Mouse (Mus musculus): Measurements from ENCODE around the gene Nudt22.

Nudt22 gene

DNA sequence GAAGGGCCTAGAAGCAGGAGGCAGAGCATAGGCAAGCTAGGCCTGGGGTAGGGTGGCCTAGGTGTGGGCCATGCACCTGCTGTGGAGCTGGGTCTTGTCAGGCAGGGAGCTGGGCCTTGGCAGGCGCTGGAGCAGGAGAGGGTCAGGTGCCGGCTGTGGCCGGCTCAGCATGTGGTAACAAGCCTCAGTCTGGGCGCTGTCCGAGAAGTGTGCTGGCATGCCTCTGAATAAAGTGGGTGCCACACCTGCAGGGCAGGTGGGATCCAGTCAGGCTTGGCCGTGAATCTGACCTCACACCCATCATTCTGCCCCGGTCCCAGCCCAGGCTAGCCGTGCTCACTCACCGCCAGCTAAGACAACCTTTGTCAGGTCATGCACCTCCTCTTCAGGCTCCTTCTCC is 18.1 kb upstream of the Nudt22 start:
- CTCF ChIA-PET, result interaction anchor here in 2 of 4 experiments (0.6 to 1.9 kb wide), 5 partner anchors 8 to 78 kb away, joined by 4 to 8 read pairs (median 6); no protein-coding TSS in a partner anchor
- POLR2A ChIA-PET, result interaction anchor here in 3 of 4 experiments (0.6 to 3.6 kb wide), 26 partner anchors 8 to 745 kb away, joined by 3 to 16 read pairs (median 4); partner anchors contain the start of genes Nudt22 (in 3 of the 3), Trpt1 (in 3 of the 3), Fkbp2 (in 2 of the 3) and Stip1 (in 2 of the 3)

- ChIA-PET CTCF (interaction anchor here in 1 of 4 experiments (1.9 to 3.4 kb wide), 2 partner anchors 10 to 33 kb away, joined by 6 to 10 read pairs; no protein-coding TSS in a partner anchor), POLR2A (interaction anchor here in 3 of 4 experiments (0.6 to 3.6 kb wide), 14 partner anchors 9 to 223 kb away, joined by 3 to 16 read pairs (median 5); partner anchors contain the start of genes Nudt22 (in 2 of the 3), Trpt1 (in 2 of the 3), Bad (in 1 of the 3) and Fkbp2 (in 1 of the 3))
Observed at GRCm38 (mm10) chr19:7012426-7012825, 16.5 kb upstream of the Nudt22 start.

- POLR2A ChIA-PET, result interaction anchor here in 2 of 4 experiments (0.6 to 1.1 kb wide), 4 partner anchors 9 to 74 kb away, joined by 3 to 4 read pairs (median 3); partner anchors contain the start of genes Nudt22 (in 1 of the 2) and Trpt1 (in 1 of the 2)
- CTCF ChIA-PET, result no interaction called here
Observed at GRCm38 (mm10) chr19:7006892-7007593, 11.1 kb upstream of the Nudt22 start.

- ChIA-PET POLR2A (interaction anchor here (0.6 to 7.7 kb wide), 22 partner anchors 10 to 387 kb away, joined by 3 to 99 read pairs (median 4); partner anchors contain the start of genes Fkbp2 (in 2 of the 4), Plcb3 (in 2 of the 4), Bad (in 1 of the 4) and Esrra (in 1 of the 4)), CTCF (interaction anchor here in 3 of 4 experiments (0.5 to 1.3 kb wide), 6 partner anchors 20 to 1146 kb away, joined by 3 to 11 read pairs (median 3); no protein-coding TSS in a partner anchor)
Observed at GRCm38 (mm10) chr19:6999360-7000063, 3.6 kb upstream of the Nudt22 start.

- ChIA-PET CTCF (no interaction called here), POLR2A (interaction anchor here in 2 of 4 experiments (0.7 to 7.7 kb wide), 15 partner anchors 10 to 136 kb away, joined by 3 to 99 read pairs (median 4); partner anchors contain the start of genes Fkbp2 (in 2 of the 2), Plcb3 (in 2 of the 2), Stip1 (in 2 of the 2) and Bad (in 1 of the 2))
Observed at GRCm38 (mm10) chr19:6997721-6998290, 1.9 kb upstream of the Nudt22 start.

- ChIA-PET POLR2A (interaction anchor here (0.5 to 7.7 kb wide), 70 partner anchors 8 to 1723 kb away, joined by 3 to 99 read pairs (median 4); partner anchors contain the start of genes Fkbp2 (in 3 of the 4), Plcb3 (in 3 of the 4), Vegfb (in 3 of the 4) and Stip1 (in 2 of the 4)), CTCF (interaction anchor here (0.5 to 2.4 kb wide), 25 partner anchors 8 to 609 kb away, joined by 3 to 46 read pairs (median 4); partner anchors contain the start of genes Bad (in 1 of the 4), Fkbp2 (in 1 of the 4), Gpr137 (in 1 of the 4) and Plcb3 (in 1 of the 4))
Observed at GRCm38 (mm10) chr19:6995255-6995991, 494 bp downstream of the Nudt22 start.

DNA sequence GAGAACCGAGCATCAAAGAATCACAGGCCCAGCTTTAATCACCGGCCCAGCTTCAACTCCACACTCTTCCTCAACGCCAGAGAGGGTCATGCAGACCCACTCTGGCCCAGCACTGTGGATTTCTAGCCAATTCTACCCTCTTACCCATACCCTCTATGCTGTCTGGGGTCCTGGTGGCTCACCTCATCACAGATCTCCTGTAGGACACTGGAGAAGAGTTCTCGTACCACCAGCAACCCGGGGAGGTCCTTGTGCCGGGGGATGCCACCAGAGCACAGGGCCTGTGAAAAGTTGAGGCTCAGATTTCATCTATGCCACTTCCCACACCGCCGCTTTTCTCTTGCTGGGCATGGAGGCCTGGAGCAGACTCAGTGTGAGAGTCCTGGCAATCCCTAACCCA is 1.4 kb downstream of the Nudt22 start:
- CTCF ChIA-PET, result interaction anchor here in 1 of 4 experiments (2.4 kb wide), 1 partner anchor 15 kb away, joined by 46 read pairs; the partner anchor contains the start of gene Fkbp2
- POLR2A ChIA-PET, result interaction anchor here in 2 of 4 experiments (0.5 to 7.7 kb wide), 10 partner anchors 9 to 146 kb away, joined by 3 to 99 read pairs (median 8); partner anchors contain the start of genes Fkbp2 (in 2 of the 2), Plcb3 (in 1 of the 2) and Ppp1r14b (in 1 of the 2)

DNA sequence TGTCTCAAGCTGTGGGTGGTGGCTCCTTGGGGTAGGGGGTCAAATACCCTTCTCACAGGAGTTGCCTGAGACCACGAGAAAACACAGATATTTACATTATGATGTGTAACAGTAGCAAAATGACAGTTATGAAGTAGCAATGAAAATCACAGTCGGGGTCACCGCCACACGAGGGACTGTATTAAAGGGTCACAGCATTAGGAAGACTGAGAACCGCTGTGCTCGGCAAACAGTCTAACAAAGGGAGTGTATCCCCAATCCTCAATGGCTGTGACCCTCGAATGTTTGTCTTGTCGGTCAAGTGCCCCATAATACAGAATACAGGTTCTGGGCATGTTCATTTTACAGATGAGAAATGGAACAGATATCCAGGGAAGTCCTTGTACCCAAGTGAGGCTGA is 1.9 kb downstream of the Nudt22 start:
- CTCF ChIA-PET, result interaction anchor here in 1 of 4 experiments (2.2 kb wide), 1 partner anchor 24 kb away, joined by 6 read pairs; no protein-coding TSS in a partner anchor
- POLR2A ChIA-PET, result interaction anchor here in 2 of 4 experiments (1.4 to 7.7 kb wide), 5 partner anchors 9 to 15 kb away, joined by 4 to 99 read pairs (median 14); partner anchors contain the start of genes Fkbp2 (in 2 of the 2) and Plcb3 (in 1 of the 2)

DNA sequence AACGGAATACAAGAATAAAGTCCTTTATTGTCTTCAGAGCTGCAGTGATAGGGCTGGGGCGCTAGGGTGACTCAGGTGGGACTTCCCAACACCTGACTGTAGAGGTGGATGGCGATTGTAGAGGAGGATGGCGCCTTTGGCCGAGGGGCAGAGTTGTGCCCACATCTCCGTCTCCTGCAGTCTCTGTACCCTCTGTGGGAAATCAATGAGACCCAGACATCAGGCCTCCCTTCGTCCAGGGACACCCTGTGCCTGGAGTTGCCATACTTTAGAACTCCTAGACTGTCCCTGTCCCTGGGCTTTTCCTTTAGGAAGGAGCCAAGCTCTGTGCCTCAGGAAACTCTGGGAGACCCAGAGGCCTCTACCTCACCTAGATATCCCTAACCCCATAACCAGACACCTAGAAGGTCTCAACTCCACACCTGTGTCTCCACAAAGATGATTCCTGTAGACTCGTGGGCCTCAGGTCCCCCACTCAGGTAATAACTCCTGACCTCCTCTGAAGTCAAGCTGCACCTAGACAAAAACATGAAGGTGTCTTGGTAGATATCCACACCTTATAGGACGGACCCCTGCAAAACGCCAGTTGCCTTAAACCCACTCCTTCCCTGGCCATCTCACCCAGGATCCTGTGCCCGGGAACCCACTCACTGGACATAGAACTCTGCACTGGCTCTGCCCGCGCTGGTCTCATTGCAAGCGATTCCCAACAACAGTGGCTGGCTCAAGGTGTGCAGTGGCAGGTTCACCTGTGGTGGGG is 2.7 kb downstream of the Nudt22 start:
- POLR2A ChIA-PET, result interaction anchor here in 3 of 4 experiments (0.9 to 2.9 kb wide), 22 partner anchors 9 to 1730 kb away, joined by 3 to 35 read pairs (median 4); partner anchors contain the start of genes Fkbp2 (in 2 of the 3), Plcb3 (in 2 of the 3), Stip1 (in 2 of the 3) and Bad (in 1 of the 3)

DNA sequence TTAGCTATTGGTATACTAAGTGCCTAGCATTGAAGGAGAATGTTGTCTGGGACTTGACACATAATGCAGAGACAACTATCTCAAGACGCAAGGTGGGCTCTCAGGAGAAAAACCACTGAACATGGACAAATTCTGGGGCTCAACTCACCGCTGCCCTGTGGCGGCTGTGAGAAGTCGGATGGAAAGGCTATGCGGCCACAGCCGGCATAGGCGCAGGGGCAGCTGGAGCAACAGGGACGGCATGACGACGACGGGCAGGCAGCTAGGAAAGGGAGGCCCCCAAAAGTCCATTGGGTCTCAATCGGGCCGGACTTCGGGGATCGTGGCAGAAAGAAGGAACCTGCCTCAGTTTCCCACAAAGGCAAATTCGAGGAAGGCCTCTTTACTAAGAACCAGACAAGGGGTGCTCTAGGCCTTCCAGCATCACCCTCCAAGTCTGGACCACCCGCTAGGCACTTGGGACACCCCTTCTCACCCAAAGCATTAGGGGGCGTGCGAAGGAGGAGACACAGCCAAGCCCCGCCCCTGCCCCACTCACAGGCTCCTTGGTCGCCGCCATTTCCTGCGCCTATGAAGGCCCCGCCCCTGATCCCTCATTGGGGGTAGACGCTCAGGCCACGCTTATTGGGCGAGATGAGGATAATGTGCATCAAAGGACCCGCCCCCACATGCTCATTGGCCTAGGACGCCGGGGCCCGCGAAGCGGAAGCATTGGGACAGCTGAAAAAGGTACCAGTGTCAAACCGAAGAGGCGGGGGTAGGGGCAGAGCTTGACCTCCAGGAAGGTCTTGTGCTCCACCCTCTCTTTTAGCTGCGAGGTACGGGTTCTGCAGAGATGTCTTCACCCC is 3.7 kb downstream of the Nudt22 start, which contains the start of gene Dnajc4:
Gene Dnajc4, minus strand, starts transcription at position 562 of the 848 bp plus-strand sequence.
- POLR2A ChIA-PET, result interaction anchor here (0.5 to 2.3 kb wide), 32 partner anchors 8 to 1731 kb away, joined by 3 to 35 read pairs (median 4); partner anchors contain the start of genes Fkbp2 (in 2 of the 4), Plcb3 (in 2 of the 4), Stip1 (in 2 of the 4) and Bad (in 1 of the 4)
- CTCF ChIA-PET, result interaction anchor here (0.5 to 2.2 kb wide), 7 partner anchors 13 to 564 kb away, joined by 3 to 37 read pairs (median 3); partner anchors contain the start of gene Fkbp2 (in 1 of the 4)

More for the DNA sequence above, 2.7 kb downstream of the Nudt22 start:
- CTCF ChIA-PET, result interaction anchor here (0.6 to 2.2 kb wide), 7 partner anchors 14 to 23 kb away, joined by 3 to 37 read pairs (median 6); partner anchors contain the start of gene Fkbp2 (in 1 of the 4)

DNA sequence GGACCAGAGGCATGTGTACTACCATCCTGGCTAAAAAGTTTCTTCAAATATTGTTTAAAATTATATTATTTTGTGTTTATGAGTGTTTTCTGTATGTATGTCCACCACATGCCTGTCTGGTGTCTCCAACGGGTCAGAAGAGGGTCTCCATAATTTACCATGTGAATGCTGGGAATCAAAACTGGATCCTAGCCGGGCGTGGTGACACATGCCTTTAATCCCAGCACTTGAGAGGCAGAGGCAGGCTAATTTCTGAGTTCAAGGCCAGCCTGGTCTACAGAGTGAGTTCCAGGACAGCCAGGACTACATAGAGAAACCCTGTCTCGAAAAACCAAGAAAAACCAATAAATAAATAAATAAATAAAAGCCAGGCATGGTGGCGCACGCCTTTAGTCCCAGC is 4.8 kb downstream of the Nudt22 start:
- POLR2A ChIA-PET, result interaction anchor here in 2 of 4 experiments (0.9 to 2.1 kb wide), 8 partner anchors 8 to 49 kb away, joined by 3 to 35 read pairs (median 6); partner anchors contain the start of genes Plcb3 (in 2 of the 2), Stip1 (in 2 of the 2) and Fkbp2 (in 1 of the 2)

DNA sequence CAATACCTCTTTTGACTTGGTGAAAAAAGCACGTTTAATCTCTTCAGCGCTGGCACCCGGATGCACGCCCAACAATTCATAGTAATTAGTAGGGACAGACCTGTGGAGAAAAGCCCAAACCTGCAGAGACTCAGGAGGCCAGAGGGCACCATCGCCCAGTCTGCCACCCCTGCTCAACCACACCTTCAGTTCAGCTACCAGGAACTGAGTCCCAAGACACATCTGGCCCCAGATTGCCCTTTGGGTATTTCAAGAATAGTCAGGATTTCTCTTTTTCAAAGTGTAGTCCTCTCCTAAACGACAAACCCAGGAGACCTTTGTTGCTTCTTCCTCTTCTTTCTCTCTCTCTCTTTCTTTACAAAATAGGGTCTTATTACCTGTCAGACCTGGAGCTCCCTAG is 5.2 kb downstream of the Nudt22 start:
- ChIA-PET CTCF (interaction anchor here in 1 of 4 experiments (0.6 kb wide), 1 partner anchor 135 kb away, joined by 8 read pairs; no protein-coding TSS in a partner anchor), POLR2A (interaction anchor here in 2 of 4 experiments (1.3 to 1.5 kb wide), 3 partner anchors 15 to 20 kb away, joined by 3 to 5 read pairs (median 4); partner anchors contain the start of gene Plcb3 (in 1 of the 2))

More for the DNA sequence above, 4.8 kb downstream of the Nudt22 start:
- CTCF ChIA-PET, result interaction anchor here in 2 of 4 experiments (0.6 to 2.1 kb wide), 3 partner anchors 12 to 136 kb away, joined by 7 to 37 read pairs (median 8); partner anchors contain the start of gene Fkbp2 (in 1 of the 2)

DNA sequence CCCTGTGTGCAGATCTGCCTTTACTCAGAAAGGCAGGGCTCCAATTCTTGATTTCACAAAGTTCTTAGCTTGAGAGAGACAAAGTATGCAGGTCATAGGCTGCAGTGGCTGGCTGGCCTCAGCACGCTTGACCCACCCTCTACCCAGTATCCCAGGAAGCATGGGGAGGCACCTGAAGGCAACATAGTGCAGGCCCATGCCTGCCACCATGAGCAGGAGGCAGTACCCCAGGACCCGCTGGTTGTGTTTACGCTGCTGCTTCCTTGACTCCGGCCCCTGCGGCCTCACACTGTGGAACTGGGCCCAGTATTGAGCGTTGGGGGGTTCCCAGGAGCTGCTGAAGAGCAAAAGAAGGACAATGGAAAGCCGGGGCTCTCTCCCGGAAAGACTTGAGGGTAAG is 6.7 kb downstream of the Nudt22 start:
- POLR2A ChIA-PET, result interaction anchor here in 3 of 4 experiments (0.6 to 1.3 kb wide), 12 partner anchors 8 to 381 kb away, joined by 3 to 6 read pairs (median 4); partner anchors contain the start of genes Fkbp2 (in 1 of the 3) and Plcb3 (in 1 of the 3)
- CTCF ChIA-PET, result interaction anchor here in 3 of 4 experiments (1.1 to 1.5 kb wide), 3 partner anchors 9 to 31 kb away, joined by 3 to 6 read pairs (median 5); partner anchors contain the start of gene Fkbp2 (in 1 of the 3)

GRCm38 (mm10) chr19:6987904-6988285 is 8.0 kb downstream of the Nudt22 start:
- ChIA-PET CTCF (interaction anchor here in 3 of 4 experiments (1.2 to 1.9 kb wide), 5 partner anchors 8 to 32 kb away, joined by 3 to 6 read pairs (median 5); partner anchors contain the start of genes Nudt22 (in 1 of the 3) and Trpt1 (in 1 of the 3)), POLR2A (interaction anchor here in 3 of 4 experiments (0.6 to 5.2 kb wide), 23 partner anchors 8 to 584 kb away, joined by 3 to 34 read pairs (median 4); partner anchors contain the start of genes Nudt22 (in 3 of the 3), Trpt1 (in 3 of the 3), Stip1 (in 2 of the 3) and Plcb3 (in 1 of the 3))
